Mouse (Mus musculus) ovary, postnatal 36 days (tissue): ENCODE data around the gene Gm26661.

Source experiments
- DNase-seq: peaks from one replicate; pipeline ENCODE4 v3.0.0; 2022; ENCODE audit warnings: low spot score, mixed read lengths

Gene Gm26661

GRCm38 (mm10) chr14:7821341-7821740 lies 30.0 kb downstream of the Gm26661 start:
- DNase-seq, result no peak

- DNase-seq, result no peak
Observed at GRCm38 (mm10) chr14:7822693-7823092, 31.3 kb downstream of the Gm26661 start.

GRCm38 (mm10) chr14:7824651-7825268 lies 33.4 kb downstream of the Gm26661 start:
- DNase-seq, result no peak

GRCm38 (mm10) chr14:7826151-7826937 lies 35.0 kb downstream of the Gm26661 start:
- DNase-seq, result no peak

DNA sequence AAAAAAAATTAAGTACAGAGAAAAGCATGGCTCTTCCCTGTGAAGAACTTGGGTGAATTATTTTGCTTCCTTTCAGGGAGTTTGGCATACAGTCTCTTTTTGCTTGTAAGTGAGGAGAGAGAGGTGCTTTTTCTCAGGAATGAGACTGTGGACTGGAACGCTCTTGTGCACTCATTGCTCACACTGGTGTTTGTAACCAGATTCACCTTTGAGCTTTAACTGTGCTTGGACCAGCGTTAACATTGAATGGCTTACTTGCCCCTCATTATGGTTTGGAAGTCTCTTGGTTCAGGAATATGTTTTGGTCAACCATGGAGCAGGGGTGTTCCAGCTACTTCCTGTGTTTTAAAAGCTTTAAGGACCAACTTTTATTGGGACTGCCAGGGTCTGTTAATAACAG lies 37.8 kb downstream of the Gm26661 start:
- no peak for DNase-seq

DNA sequence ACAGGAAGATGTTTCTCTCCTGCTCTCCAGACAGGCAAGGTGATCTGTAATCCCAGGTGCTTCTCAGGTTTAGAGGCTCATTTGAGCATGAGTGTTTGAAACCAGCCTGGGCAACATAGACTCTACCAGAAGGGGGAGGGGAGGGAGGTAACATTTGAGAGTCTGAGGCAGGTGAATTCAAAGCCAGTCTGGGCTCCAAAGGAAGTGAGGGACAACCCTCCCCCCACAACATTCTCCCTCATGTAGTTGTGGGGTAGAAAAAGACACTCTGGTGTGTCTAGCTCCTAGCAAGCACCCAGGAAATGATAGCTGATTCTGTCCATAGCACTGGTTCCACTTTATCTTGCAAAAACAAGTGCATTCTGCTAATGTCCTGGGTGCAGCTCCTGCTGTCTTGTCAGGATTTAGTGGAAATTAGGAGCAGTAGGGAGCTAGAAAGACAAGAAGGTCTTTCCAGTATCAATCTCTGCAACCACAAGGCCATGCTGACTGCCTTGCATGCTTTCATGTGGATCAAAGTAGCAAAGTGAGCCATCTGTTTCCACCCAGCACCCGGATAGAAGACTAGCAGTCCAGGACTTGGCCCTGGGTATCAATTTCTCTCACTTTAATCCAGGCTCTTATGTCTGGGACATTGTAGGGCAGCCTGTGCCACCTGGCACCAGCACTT lies 40.5 kb downstream of the Gm26661 start:
- no peak for DNase-seq

- no peak for DNase-seq
Observed at GRCm38 (mm10) chr14:7832440-7832783, 41.0 kb downstream of the Gm26661 start.

- DNase-seq, result no peak
Observed at GRCm38 (mm10) chr14:7833458-7833857, 42.1 kb downstream of the Gm26661 start.

- DNase-seq, result no peak
Observed at GRCm38 (mm10) chr14:7838564-7839089, 47.2 kb downstream of the Gm26661 start.

GRCm38 (mm10) chr14:7839950-7840514 lies 48.6 kb downstream of the Gm26661 start:
- DNase-seq, result no peak
